ENCODE assay signal across 20 mouse cellular contexts in the genomic region with DNA sequence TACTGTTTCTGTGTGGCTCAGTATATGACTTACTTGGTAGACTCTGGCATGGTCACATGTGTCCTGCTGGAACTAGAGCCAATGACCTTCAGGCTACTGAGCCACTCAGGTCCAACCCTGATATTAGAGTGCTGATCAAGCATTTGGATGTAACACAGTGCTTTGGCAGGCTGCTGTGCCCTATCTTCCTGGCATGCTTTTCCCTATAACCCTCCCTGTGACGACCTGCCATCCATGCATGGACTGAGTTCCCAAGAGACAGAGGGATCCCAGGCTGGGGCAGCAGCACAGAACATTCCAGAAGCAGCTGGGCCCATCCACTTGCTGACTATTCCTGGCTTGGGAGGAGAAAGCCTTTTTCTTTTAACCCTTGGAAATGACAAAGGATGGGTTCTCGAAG.
DNase-seq lines count a peak whose midpoint lies in the region; ATAC-seq and TF ChIP-seq lines count a peak whose summit lies in the region.
"Had no signal": no experiment of that assay in that cellular context is flagged by ENCODE, and none has a peak within 500 bp of the region (broad histone marks: within the 10 kb centered on the region; RNA-seq: fewer than 3 reads in every experiment).

No protein-coding gene starts in this region.

- no peak overlapping the region for H3K4me3 ChIP-seq in kidney, adult 2 months (ENCODE audit: insufficient read depth, low read depth, low read length)
- no peak overlapping the region for H3K4me3 ChIP-seq in kidney, embryonic 15.5 days (replicated peaks)
- H3K4me3 ChIP-seq in heart, embryonic 15.5 days: no peak overlapping the region
- H3K4me3 ChIP-seq: embryonic facial prominence, embryonic 12.5 days; forebrain, embryonic 15.5 days; hindbrain, embryonic 15.5 days; limb, embryonic 13.5 days; liver, embryonic 15.5 days; midbrain, embryonic 10.5 days had no signal

- H3K36me3 ChIP-seq in kidney, adult 2 months (ENCODE audit: control insufficient read depth, insufficient read depth, low read length): no peaks in the 10 kb centered on the region
- no peaks in the 10 kb centered on the region for H3K36me3 ChIP-seq in kidney, embryonic 15.5 days
- H3K36me3 ChIP-seq in heart, embryonic 15.5 days: no peaks in the 10 kb centered on the region
- H3K36me3 ChIP-seq: embryonic facial prominence, embryonic 12.5 days; forebrain, embryonic 15.5 days; hindbrain, embryonic 15.5 days; limb, embryonic 13.5 days; liver, embryonic 15.5 days; midbrain, embryonic 10.5 days had no signal

- no peak overlapping the region for H3K9ac ChIP-seq in kidney, embryonic 15.5 days
- no peak overlapping the region for H3K9ac ChIP-seq in heart, embryonic 15.5 days
- H3K9ac ChIP-seq: embryonic facial prominence, embryonic 12.5 days; forebrain, embryonic 15.5 days; hindbrain, embryonic 15.5 days; limb, embryonic 13.5 days; liver, embryonic 15.5 days had no signal

- WGBS in kidney, adult 2 months: 63% methylated on average over 2 of the region's 2 CpGs
- WGBS in kidney, embryonic 15.5 days: 83% methylated on average over 2 of the region's 2 CpGs
- WGBS in heart, embryonic 15.5 days: 57% methylated on average over 2 of the region's 2 CpGs

- H3K27ac ChIP-seq in kidney, adult 2 months (ENCODE audit: insufficient read depth, low read depth, low read length): no peak overlapping the region
- H3K27ac ChIP-seq in kidney, embryonic 15.5 days: no peak overlapping the region
- peak overlapping the region; percentile 24; the same call in 1 of the 2 replicates for H3K27ac ChIP-seq in heart, embryonic 15.5 days
- H3K27ac ChIP-seq: embryonic facial prominence, embryonic 12.5 days; forebrain, embryonic 15.5 days; hindbrain, embryonic 15.5 days; kidney, postnatal 0 days; limb, embryonic 13.5 days; liver, embryonic 15.5 days; macrophage; midbrain, embryonic 10.5 days had no signal

- no peaks in the 10 kb centered on the region for H3K4me1 ChIP-seq in kidney, adult 2 months (ENCODE audit: control insufficient read depth, insufficient read depth, low read length)
- peaks cover 32% of the 10 kb centered on the region for H3K4me1 ChIP-seq in kidney, embryonic 15.5 days
- peaks cover 45% of the 10 kb centered on the region for H3K4me1 ChIP-seq in heart, embryonic 15.5 days (replicated peaks)
- H3K4me1 ChIP-seq: liver, embryonic 15.5 days had no signal

- intact Hi-C loops in gastrocnemius, postnatal 14 days (cut with DNase I; ENCODE audit: low total_unique reads): loop anchor here (10.0 kb wide), 1 partner anchor 59 kb away; no protein-coding TSS in a partner anchor

- H3K4me2 ChIP-seq in kidney, embryonic 15.5 days: no peak overlapping the region
- no peak overlapping the region for H3K4me2 ChIP-seq in heart, embryonic 15.5 days
- H3K4me2 ChIP-seq: embryonic facial prominence, embryonic 12.5 days; forebrain, embryonic 15.5 days; hindbrain, embryonic 15.5 days; limb, embryonic 13.5 days; liver, embryonic 15.5 days had no signal

- ATAC-seq in kidney, embryonic 15.5 days (replicated peaks; ENCODE audit: low FRiP score): no peak
- peak; percentile 63; the same call in 1 of the 2 replicates for ATAC-seq in heart, embryonic 15.5 days (replicated peaks; ENCODE audit: insufficient number of reproducible peaks, insufficient read depth, low FRiP score, low read depth)
- ATAC-seq in erythroblast, adult 5-6 weeks (replicated peaks; ENCODE audit: low FRiP score, poor library complexity, severe bottlenecking): no peak
- ATAC-seq: forebrain, embryonic 15.5 days; intestine, embryonic 16.5 days had no signal

- H3K27me3 ChIP-seq in kidney, adult 2 months (replicated peaks; ENCODE audit: control insufficient read depth, insufficient read depth, low read length): no peaks in the 10 kb centered on the region
- H3K27me3 ChIP-seq in kidney, embryonic 15.5 days: no peaks in the 10 kb centered on the region
- H3K27me3 ChIP-seq in heart, embryonic 15.5 days: no peaks in the 10 kb centered on the region
- H3K27me3 ChIP-seq: embryonic facial prominence, embryonic 12.5 days; forebrain, embryonic 15.5 days; hindbrain, embryonic 15.5 days; limb, embryonic 13.5 days; liver, embryonic 15.5 days had no signal

- DNase-seq in gastrocnemius, adult 18-20 months (ENCODE audit: low spot score): peak; percentile 36
- no peak for DNase-seq in gastrocnemius, postnatal 14 days
- DNase-seq in kidney, adult 2 months: peak; percentile 30
- DNase-seq in heart, postnatal 4 days: peak; percentile 62
- DNase-seq in frontal cortex, postnatal 25 days (ENCODE audit: low spot score in 2 of 2): no peak
- DNase-seq: cerebellum, adult 11 months; cerebellum, postnatal 10 days; right cerebral cortex, postnatal 4 days had no signal

- TF ChIP-seq CTCF in kidney, adult 2 months (conservative IDR thresholded peaks at IDR 0.05; ENCODE audit: insufficient read depth, insufficient read length, low read depth, low read length): no peak

- H3K9me3 ChIP-seq in kidney, embryonic 15.5 days (replicated peaks): no peaks in the 10 kb centered on the region
- no peaks in the 10 kb centered on the region for H3K9me3 ChIP-seq in heart, embryonic 15.5 days (replicated peaks)
- H3K9me3 ChIP-seq: embryonic facial prominence, embryonic 12.5 days; forebrain, embryonic 15.5 days; hindbrain, embryonic 15.5 days; limb, embryonic 13.5 days; liver, embryonic 15.5 days; midbrain, embryonic 10.5 days had no signal

- TF ChIP-seq POLR2A in kidney, adult 2 months (IDR thresholded peaks at IDR 0.05; ENCODE audit: low read depth, low read length): no peak

Comparison
In these comparisons a context has a peak if more than half of its experiments do, and no peak if none do; other contexts are left out.
1. DNase-seq: peak in gastrocnemius, adult 18-20 months (single experiment), kidney, adult 2 months (single experiment) and heart, postnatal 4 days (single experiment); none in gastrocnemius, postnatal 14 days (single experiment) and frontal cortex, postnatal 25 days (0 of 2).